Mouse (Mus musculus) bone marrow, adult 2 months (tissue): ENCODE measurements around the gene Srsf4. TPM values are rescaled to one million over a fixed set of nuclear protein-coding genes. Genes with fewer than 3 reads are reported as not detected.

Source experiments
- H3K27ac ChIP-seq: fragments of 200-500 bp; 2 replicates; pipeline ENCODE4 v1.5.1; 2012; ENCODE audit warnings: low read depth, mild to moderate bottlenecking, control low read depth, inconsistent platforms, low read length; ENCODE audit not compliant: control insufficient read depth, poor library complexity, insufficient read depth
- H3K4me1 ChIP-seq: fragments of 200-500 bp; 2 replicates; pipeline ENCODE4 v1.6.1; 2011; ENCODE audit warnings: low read length; ENCODE audit not compliant: control insufficient read depth, insufficient read depth
- H3K4me3 ChIP-seq: fragments of 200-500 bp; replicated peaks from 2 replicates; pipeline ENCODE3; 2011; ENCODE audit warnings: mild to moderate bottlenecking, low read depth, low read length, control low read depth; ENCODE audit not compliant: control insufficient read depth
- CTCF ChIP-seq: fragments of 200-500 bp; IDR thresholded peaks from 2 replicates; pipeline ENCODE4 v1.5.1; 2011; ENCODE audit warnings: low read length, control low read depth; ENCODE audit not compliant: control insufficient read depth, insufficient read depth
- POLR2A ChIP-seq: fragments of 200-500 bp; IDR thresholded peaks from 2 replicates; pipeline ENCODE4 v1.6.1; 2011; ENCODE audit warnings: low read depth, mild to moderate bottlenecking, control low read depth, low read length, borderline replicate concordance; ENCODE audit not compliant: control insufficient read depth
- WGBS: fragments of 180-500 bp; shearing (Covaris S2); methylation state at CpG from one replicate; pipeline ENCODE4 v1.1.7; 2018; 5-methylcytosine and 5-hydroxymethylcytosine counted together
- polyA plus RNA-seq: library from polyadenylated mRNA; stranded (reverse); fragments of >200 nt; gene quantifications from 2 replicates; pipeline ENCODE4 v1.2.4, GENCODE M21; 2011; ENCODE audit warnings: low replicate concordance; ENCODE audit not compliant: missing spikeins, insufficient read depth, insufficient read length

The Srsf4 gene
- polyA plus RNA-seq, 1 experiment, result 72.5 TPM

DNA sequence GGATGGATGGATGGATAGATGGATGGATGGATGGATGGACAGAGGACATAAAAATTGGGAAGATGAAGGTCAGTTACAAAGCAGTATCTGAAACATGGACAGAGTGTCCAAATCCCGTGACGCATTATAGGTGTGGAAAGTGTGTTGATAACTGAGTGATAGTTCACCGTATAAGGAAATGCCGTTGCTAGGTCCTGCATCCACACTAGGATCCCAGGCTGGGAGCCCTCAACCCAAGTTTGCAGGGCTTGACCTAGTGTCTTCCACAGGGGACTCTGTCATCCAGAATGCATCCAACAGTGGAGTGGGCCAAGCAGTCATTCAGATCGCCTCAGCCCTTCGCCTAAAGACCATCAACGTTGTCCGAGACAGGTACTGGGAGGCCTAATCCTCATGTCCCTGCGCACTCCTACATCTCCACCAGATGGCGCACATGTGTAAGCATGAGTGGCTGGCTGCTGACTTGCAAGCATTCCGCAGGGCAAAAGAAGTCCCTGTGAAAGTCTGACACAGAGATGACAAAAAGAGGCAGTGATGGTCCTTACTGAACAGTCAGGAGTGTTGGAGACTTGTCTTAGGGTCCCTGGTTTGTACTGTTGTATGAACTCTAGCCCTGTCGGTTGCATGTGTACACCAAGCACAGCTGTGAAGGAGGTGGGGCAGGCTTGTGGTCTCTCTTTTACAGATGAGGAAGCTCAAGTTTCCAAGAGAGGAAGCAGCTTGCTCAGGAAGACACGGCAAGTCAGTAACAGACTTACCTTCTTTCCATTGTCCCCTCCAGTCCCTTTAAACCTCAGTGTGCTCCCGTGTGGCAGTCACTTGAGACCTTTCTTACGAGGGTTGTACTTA is 12.7 kb upstream of the Srsf4 start:
- no peak for TF ChIP-seq POLR2A
- TF ChIP-seq CTCF, result peak; percentile 99
- WGBS, result 26% methylated on average over 15 of the region's 15 CpGs
- Histone ChIP-seq H3K27ac (peak overlapping the region; percentile 80), H3K4me3 (peak overlapping the region; percentile 39), H3K4me1 (peaks cover 2% of the 10 kb centered on the region; the same call in 1 of the 2 replicates)

DNA sequence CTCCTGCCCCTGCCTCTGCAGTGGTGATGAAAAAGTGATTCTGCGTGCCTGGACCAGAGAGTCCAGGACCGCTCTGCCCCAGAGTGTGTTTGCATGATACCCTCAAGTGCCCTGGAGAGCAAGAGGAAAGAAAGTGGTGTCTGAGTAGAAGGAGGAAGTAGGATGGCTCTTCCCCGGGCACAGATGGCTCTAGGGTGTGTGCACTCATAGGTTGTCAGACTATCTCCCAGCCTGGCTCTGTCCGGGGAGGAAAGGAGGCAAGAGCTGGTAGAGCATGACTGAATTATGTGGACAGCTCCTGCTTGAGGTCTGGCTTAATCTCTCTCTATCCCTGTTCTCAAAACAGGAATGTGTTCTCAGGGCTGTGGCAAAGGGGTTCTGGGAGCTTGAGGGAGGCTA is 12.1 kb upstream of the Srsf4 start:
- WGBS, result 8% methylated on average over 4 of the region's 4 CpGs
- H3K4me3 ChIP-seq, result peak overlapping the region; percentile 39
- TF ChIP-seq POLR2A, result no peak
- no peak for TF ChIP-seq CTCF

DNA sequence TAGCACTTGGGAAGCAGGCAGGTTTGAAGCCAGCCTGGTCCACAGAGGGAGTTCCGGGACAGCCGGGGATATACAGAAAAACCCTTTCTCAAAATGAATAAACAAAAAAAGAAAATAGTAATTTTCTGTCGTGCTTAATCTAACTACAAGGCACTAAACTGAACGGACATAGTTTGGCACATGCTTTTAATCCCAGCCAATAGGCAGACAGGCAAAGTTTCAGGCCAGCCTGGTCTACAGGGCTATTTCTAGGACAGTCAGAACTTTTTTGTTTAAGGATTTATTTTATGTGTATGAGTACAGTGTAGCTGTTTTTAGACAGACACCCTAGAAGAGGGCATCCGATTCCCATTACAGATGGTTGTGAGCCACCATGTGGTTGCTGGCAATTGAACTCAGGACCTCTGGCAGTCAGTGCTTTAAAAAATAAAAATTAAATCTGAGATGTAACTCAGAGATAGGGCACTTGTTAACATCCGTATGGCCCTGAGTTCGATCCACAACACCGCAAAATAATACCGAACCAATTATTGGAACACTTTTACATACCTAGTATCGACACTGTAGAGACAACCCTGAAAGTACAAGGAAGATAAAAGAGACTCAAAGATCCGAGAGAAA is 635 bp upstream of the Srsf4 start:
- Histone ChIP-seq H3K4me1 (no peaks in the 10 kb centered on the region; the same call in 1 of the 2 replicates), H3K4me3 (peak overlapping the region; percentile 59), H3K27ac (peak overlapping the region; percentile 22; the same call in 1 of the 2 replicates)
- TF ChIP-seq POLR2A (no peak), CTCF (no peak)
- WGBS, result 3% methylated on average over 11 of the region's 11 CpGs

More for the DNA sequence above, 12.1 kb upstream of the Srsf4 start:
- peak overlapping the region; percentile 80 for H3K27ac ChIP-seq
- peaks cover 2% of the 10 kb centered on the region; the same call in 1 of the 2 replicates for H3K4me1 ChIP-seq

DNA sequence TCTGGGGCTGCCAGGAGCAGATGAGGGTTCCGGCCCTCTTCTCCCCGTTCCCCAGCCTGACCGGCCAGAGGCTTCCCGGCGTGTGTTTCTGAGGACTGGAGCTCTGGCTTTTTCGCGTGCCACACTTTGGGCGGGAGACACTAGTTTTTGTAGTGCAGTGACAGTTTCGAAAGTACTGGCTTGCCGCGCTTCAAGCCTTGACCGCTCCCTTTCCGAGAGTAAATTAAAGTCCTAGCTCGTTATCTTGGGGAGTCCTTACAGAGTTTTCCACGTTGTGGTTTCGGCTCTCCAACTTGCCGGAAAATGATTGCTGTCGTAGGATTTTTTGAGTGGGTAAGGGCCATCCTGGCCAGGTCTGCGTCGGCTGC is 736 bp downstream of the Srsf4 start:
- TF ChIP-seq CTCF (no peak), POLR2A (no peak)
- peak overlapping the region; percentile 96 for H3K27ac ChIP-seq
- 2% methylated on average over 20 of the region's 20 CpGs for WGBS
- H3K4me3 ChIP-seq, result peak overlapping the region; percentile 84
- no peaks in the 10 kb centered on the region; the same call in 1 of the 2 replicates for H3K4me1 ChIP-seq

DNA sequence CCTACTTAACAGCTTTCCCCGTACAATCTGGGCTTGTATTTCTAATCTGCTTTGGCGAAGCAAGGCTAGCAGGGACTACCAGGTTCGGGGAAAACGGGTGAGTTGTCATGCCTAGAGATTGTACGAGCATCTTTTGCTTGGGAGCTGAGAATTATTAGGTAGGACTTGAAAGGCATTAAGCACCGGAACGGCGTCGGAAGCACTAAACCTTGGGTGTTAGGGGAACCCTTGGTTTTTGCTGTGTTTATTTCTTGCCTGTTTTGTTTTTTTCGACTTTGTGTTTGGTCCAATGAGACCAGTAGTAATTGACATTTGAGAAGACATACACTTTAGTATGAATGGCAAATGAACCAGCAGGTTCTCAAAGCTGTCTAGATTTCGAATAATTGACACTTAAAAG is 1.1 kb downstream of the Srsf4 start:
- TF ChIP-seq POLR2A (no peak), CTCF (no peak)
- WGBS, result under 1% methylated on average over 11 of the region's 11 CpGs
- peak overlapping the region; percentile 96 for H3K27ac ChIP-seq
- peak overlapping the region; percentile 84 for H3K4me3 ChIP-seq
- H3K4me1 ChIP-seq, result no peaks in the 10 kb centered on the region; the same call in 1 of the 2 replicates

DNA sequence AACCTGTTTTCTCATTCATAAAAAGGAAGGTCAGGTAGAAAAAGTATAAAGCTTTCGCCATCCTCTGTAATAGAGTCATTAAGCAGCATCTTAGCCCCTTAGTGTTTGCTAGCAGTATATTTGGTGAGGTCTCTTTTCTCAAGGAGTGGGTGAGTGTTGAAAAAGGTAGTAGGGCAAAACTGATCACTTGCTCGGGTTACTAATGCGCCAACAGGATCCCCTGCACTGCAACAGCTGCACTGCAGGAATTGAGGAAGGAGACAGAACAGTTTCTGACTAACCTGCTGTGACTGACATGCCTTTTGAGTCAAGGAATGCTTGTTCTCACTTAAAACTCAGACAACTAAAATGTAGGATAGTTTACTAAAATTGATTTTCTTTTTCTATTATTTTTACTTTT is 1.8 kb downstream of the Srsf4 start:
- Histone ChIP-seq H3K4me1 (no peaks in the 10 kb centered on the region; the same call in 1 of the 2 replicates), H3K4me3 (peak overlapping the region; percentile 40), H3K27ac (no peak overlapping the region)
- TF ChIP-seq POLR2A (no peak), CTCF (no peak)
- 11% methylated on average over 3 of the region's 3 CpGs for WGBS

DNA sequence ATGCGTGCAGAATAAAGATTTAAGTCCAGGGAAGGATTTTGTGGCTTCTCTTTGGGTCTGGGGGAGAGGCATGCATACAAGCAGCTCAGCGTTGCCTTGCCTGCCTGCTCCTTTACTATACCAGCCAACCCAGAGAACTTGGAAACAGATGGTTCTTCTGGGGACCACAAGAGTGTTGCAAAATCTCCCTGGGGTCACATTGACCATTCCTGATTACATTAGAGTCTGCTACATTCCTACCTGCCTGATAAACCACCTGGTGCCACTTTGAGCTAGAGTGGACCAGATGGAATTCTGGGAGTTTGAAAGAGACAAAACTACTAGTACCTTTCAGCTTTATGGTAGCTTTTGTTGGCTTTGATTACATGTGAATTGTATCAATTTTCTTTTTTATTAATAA is 3.4 kb downstream of the Srsf4 start:
- no peak for TF ChIP-seq CTCF
- Histone ChIP-seq H3K4me3 (no peak overlapping the region), H3K4me1 (no peaks in the 10 kb centered on the region), H3K27ac (no peak overlapping the region)
- 38% methylated on average over 2 of the region's 2 CpGs for WGBS

DNA sequence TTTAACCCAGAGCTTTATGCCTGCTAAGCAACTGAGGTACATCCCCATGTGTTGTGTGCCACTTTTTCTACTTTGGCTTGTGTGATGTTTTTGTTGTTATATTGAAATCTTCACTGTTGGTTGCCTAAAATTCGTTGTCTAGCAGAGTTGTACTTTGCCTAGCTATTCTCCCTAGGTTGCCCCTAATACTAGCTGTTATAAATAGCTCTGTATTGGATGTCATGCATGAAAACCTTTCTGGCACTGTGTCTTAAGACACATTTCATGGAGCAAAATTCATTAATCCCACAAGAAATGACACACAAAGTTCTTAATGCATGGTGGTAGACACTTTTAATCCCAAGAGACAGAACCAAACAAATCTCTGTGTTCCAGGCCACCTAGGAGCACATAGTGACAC is 6.3 kb downstream of the Srsf4 start:
- Histone ChIP-seq H3K4me3 (no peak overlapping the region), H3K27ac (no peak overlapping the region), H3K4me1 (no peaks in the 10 kb centered on the region)
- TF ChIP-seq CTCF (no peak), POLR2A (no peak)
- WGBS, result 52% methylated on average over 1 of the region's 1 CpGs

DNA sequence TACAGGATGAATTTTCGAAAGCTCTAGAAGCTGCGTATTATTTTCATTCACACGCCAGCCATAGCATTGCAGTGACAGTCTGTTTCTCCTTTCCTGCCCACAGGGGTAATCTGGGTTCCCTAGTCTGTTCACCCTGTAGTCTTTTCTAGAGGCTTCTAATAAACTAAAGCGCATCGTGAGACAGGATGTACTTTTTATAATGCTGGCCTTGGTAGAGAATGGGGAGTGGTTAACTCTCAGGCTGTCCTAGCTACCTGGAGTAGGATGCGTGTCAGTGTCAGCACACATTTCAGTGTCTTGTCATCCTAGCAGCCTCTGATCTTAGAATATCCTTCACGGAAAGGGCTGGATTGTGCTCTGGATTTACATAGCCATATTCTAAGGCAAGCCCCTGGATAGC is 7.9 kb downstream of the Srsf4 start:
- no peak overlapping the region for H3K27ac ChIP-seq
- 68% methylated on average over 7 of the region's 7 CpGs for WGBS
- TF ChIP-seq POLR2A (no peak), CTCF (no peak)
- no peaks in the 10 kb centered on the region for H3K4me1 ChIP-seq
- no peak overlapping the region for H3K4me3 ChIP-seq
